ENCODE assay signal across 8 mouse cellular contexts in genomic region chr6:52208072-52208867, GRCm38 (mm10). TPM values are rescaled to one million over a fixed set of nuclear protein-coding genes. Genes with fewer than 3 reads are reported as not detected.
DNase-seq lines count a peak whose midpoint lies in the region; ATAC-seq lines count a peak whose summit lies in the region.

Gene Hoxa6 (minus strand): TSS chr6:52208722.

- H3K4me2 ChIP-seq in liver, embryonic 11.5 days, result peak within 1 kb of the TSS; percentile 49

- peak within 1 kb of the TSS; percentile 11 for H3K4me3 ChIP-seq in liver, embryonic 11.5 days (ENCODE audit: low read depth, low read length)

- H3K36me3 ChIP-seq in liver, embryonic 11.5 days (ENCODE audit: control insufficient read depth, insufficient read depth, low read length), result no peaks in the 10 kb centered on the region

- ATAC-seq in liver, embryonic 11.5 days (replicated peaks; ENCODE audit: low FRiP score), result no peak

- H3K9ac ChIP-seq in liver, embryonic 11.5 days (ENCODE audit: low read depth, low read length), result no peak within 1 kb of the TSS

- no peaks in the 10 kb centered on the region for H3K9me3 ChIP-seq in liver, embryonic 11.5 days (ENCODE audit: control insufficient read depth, low read length)

- no peak within 1 kb of the TSS for H3K27ac ChIP-seq in liver, embryonic 11.5 days (ENCODE audit: low read depth, low read length)

- WGBS in liver, embryonic 11.5 days, result 4% methylated on average over 47 of the region's 47 CpGs

- peaks cover 99% of the 10 kb centered on the region for H3K27me3 ChIP-seq in liver, embryonic 11.5 days (replicated peaks; ENCODE audit: control insufficient read depth, insufficient read depth, low read length)

- DNase-seq in liver, embryonic 11.5 days (ENCODE audit: low spot score), result no peak
- DNase-seq in liver, result no peak
- peak; percentile 81 for DNase-seq in adrenal gland, postnatal 25 days
- DNase-seq in kidney, adult 11 months, result peak; percentile 75
- DNase-seq in lung, postnatal 10 days, result peak; percentile 75
- no peak for DNase-seq in layer of hippocampus, adult 11-12 months (ENCODE audit: low spot score)
- DNase-seq in thymus, postnatal 0 days (ENCODE audit: low spot score), result no peak
- DNase-seq in ovary, postnatal 36 days (ENCODE audit: low spot score), result no peak

- H3K4me1 ChIP-seq in liver, embryonic 11.5 days (replicated peaks; ENCODE audit: control insufficient read depth, insufficient read depth, low read length), result no peaks in the 10 kb centered on the region; the same call in none of the 2 replicates

RNA-seq across cellular contexts. Expression of gene Hoxa6, which starts in this region (rescaled TPM):
- polyA plus RNA-seq in liver, embryonic 11.5 days (2014; fragmentation: Nextera tagmentation; extraction: Ambion mirVana), result 0.45 and 0.71 TPM in 2 replicates
- 3.1 and 5.6 TPM in 2 replicates for total RNA-seq in adrenal gland, postnatal 25 days (2021)
- polyA plus RNA-seq in thymus, postnatal 0 days (2015; fragmentation: Nextera tagmentation; extraction: Ambion mirVana), result not detected in 2 replicates

Comparison
In these comparisons a context has a peak if more than half of its experiments do, and no peak if none do; other contexts are left out.
1. DNase-seq: peak in adrenal gland, postnatal 25 days (single experiment), kidney, adult 11 months (single experiment) and lung, postnatal 10 days (single experiment); none in liver, embryonic 11.5 days (single experiment), liver (single experiment), layer of hippocampus, adult 11-12 months (single experiment), thymus, postnatal 0 days (single experiment) and ovary, postnatal 36 days (single experiment).